Mouse (Mus musculus): ENCODE data around the gene Sp100.

- TF ChIP-seq CTCF (IDR thresholded peaks at IDR 0.05), result no peak
- TF ChIP-seq POLR2A (IDR thresholded peaks at IDR 0.05; ENCODE audit: insufficient read depth, low read depth, low read length), result peak; percentile 57
- no peak for TF ChIP-seq EP300 (IDR thresholded peaks at IDR 0.05; ENCODE audit: insufficient read depth, low read depth, low read length)
These were observed 85.8 kb downstream of the Sp100 start for GRCm38 (mm10) chr1:85735463-85736123.
